Mouse (Mus musculus) limb, embryonic 14.5 days (tissue): ENCODE results near the gene Pea15a. TPM values are rescaled to one million over a fixed set of nuclear protein-coding genes. Genes with fewer than 3 reads are reported as not detected.

Experiments used
- ATAC-seq: fragments of 200-750 bp; cut with Nextera tagmentation; 2 replicates; pipeline ENCODE4 v1.8.0; 2017; ENCODE audit warnings: low read depth, moderate number of reproducible peaks, moderate TSS enrichment; ENCODE audit not compliant: low FRiP score
- DNase-seq: peaks from one replicate; pipeline ENCODE4 v3.0.0-alpha.2; 2015; ENCODE audit warnings: low spot score
- H3K27ac ChIP-seq: fragments of 300-500 bp; sonication (generic); replicated peaks from 2 replicates; pipeline ENCODE4 v1.5.1; 2014; ENCODE audit warnings: low read depth, mild to moderate bottlenecking, low read length, moderate library complexity, mixed read lengths
- H3K27me3 ChIP-seq: fragments of 300-500 bp; sonication (generic); 2 replicates; pipeline ENCODE4 v1.6.1; 2014; ENCODE audit warnings: low read length, mixed read lengths; ENCODE audit not compliant: control insufficient read depth, insufficient read depth
- H3K36me3 ChIP-seq: fragments of 300-500 bp; sonication (generic); 2 replicates; pipeline ENCODE4 v1.6.1; 2014; ENCODE audit warnings: mild to moderate bottlenecking, low read length, moderate library complexity, mixed read lengths; ENCODE audit not compliant: control insufficient read depth, insufficient read depth
- H3K4me1 ChIP-seq: fragments of 300-500 bp; sonication (generic); 2 replicates; pipeline ENCODE4 v1.6.1; 2014; ENCODE audit warnings: antibody characterized with exemption, low read length, mixed read lengths; ENCODE audit not compliant: control insufficient read depth, insufficient read depth
- H3K4me2 ChIP-seq: fragments of 300-500 bp; sonication (generic); replicated peaks from 2 replicates; pipeline ENCODE4 v1.6.1; 2014; ENCODE audit warnings: low read depth, mild to moderate bottlenecking, low read length, moderate library complexity; ENCODE audit not compliant: severe bottlenecking
- H3K4me3 ChIP-seq: fragments of 300-500 bp; sonication (generic); replicated peaks from 2 replicates; pipeline ENCODE4 v1.5.1; 2014; ENCODE audit warnings: low read length
- H3K9ac ChIP-seq: fragments of 300-500 bp; sonication (generic); 2 replicates; pipeline ENCODE4 v1.6.1; 2014; ENCODE audit warnings: mild to moderate bottlenecking, low read depth, low read length, moderate library complexity; ENCODE audit not compliant: severe bottlenecking
- H3K9me3 ChIP-seq: fragments of 300-500 bp; sonication (generic); 2 replicates; pipeline ENCODE4 v1.6.1; 2016; ENCODE audit warnings: low read length; ENCODE audit not compliant: control insufficient read depth
- POLR2A ChIP-seq: fragments of 200-500 bp; IDR thresholded peaks from 2 replicates; pipeline ENCODE4 v1.8.0; 2012; ENCODE audit warnings: inconsistent platforms, mild to moderate bottlenecking, moderate library complexity, borderline replicate concordance; ENCODE audit not compliant: insufficient read depth, insufficient read length; ENCODE audit errors: extremely low read depth
- WGBS: fragments of 180-500 bp; shearing (Covaris S2); extraction: QIAGEN DNeasy Blood & Tissue Kit; methylation state at CpG from one replicate; pipeline ENCODE4 v1.1.7; 2014; 5-methylcytosine and 5-hydroxymethylcytosine counted together
- polyA plus RNA-seq, 2 experiments: library from polyadenylated mRNA; depleted of rRNA in 1 of 2; stranded (reverse) in 1 of 2; unstranded in 1 of 2; fragments of >200 nt; fragmentation: Nextera tagmentation in 1 of 2; extraction: Ambion mirVana in 1 of 2; gene quantifications; 2 replicates each; pipeline versions ENCODE4 v1.2.1 to v1.2.3; 2012 to 2014

The Pea15a gene
- polyA plus RNA-seq, 2 experiments = 108 to 122 TPM

DNA sequence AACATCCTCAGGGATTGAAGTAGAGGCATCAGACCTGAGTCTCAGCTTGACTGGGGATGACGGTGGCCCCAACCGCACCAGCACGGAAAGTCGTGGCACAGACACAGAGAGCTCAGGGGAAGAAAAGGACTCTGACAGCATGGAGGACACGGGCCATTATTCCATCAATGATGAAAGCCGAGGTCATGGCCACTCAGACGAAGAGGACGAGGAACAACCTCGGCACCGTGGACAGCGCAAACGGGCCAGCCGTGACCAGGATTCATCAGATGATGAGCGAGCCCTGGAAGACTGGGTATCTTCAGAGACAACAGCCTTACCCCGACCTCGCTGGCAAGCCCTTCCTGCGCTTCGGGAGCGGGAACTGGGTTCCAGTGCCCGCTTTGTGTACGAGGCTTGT is 34.2 kb downstream of the Pea15a start:
- H3K9me3 ChIP-seq = no peaks in the 10 kb centered on the region
- DNase-seq (no peak), ATAC-seq (no peak)
- WGBS = 94% methylated on average over 21 of the region's 21 CpGs
- H3K4me3 ChIP-seq = no peak overlapping the region
- no peak overlapping the region for H3K4me2 ChIP-seq
- H3K27me3 ChIP-seq = no peaks in the 10 kb centered on the region
- TF ChIP-seq POLR2A = no peak
- no peak overlapping the region for H3K9ac ChIP-seq
- no peak overlapping the region for H3K27ac ChIP-seq
- H3K36me3 ChIP-seq = peaks cover 90% of the 10 kb centered on the region
- H3K4me1 ChIP-seq = no peaks in the 10 kb centered on the region

DNA sequence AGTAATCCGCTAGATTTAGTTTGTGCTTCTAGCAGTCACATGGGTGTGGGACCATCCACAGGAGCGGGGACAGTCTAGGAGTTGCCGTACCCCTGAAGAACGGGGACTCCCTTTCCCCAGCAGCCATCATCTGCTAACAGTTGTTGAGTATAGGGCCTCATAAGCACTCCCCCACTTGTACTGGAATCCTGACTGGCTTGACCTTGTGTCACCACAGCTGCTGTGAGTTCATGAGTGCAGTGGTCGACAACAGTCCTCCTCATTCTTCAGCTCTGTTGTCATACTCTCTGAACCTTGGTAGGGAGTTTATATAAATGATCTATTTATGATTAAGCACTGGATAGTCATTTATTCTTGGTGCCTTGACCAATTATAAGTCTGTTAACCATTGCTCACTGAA is 36.8 kb downstream of the Pea15a start:
- Histone ChIP-seq H3K9ac (no peak overlapping the region), H3K4me1 (no peaks in the 10 kb centered on the region), H3K4me2 (no peak overlapping the region), H3K27me3 (no peaks in the 10 kb centered on the region), H3K4me3 (no peak overlapping the region), H3K9me3 (no peaks in the 10 kb centered on the region), H3K36me3 (peaks cover 95% of the 10 kb centered on the region), H3K27ac (no peak overlapping the region)
- no peak for TF ChIP-seq POLR2A
- ATAC-seq (no peak), DNase-seq (no peak)
- 90% methylated on average over 5 of the region's 5 CpGs for WGBS

DNA sequence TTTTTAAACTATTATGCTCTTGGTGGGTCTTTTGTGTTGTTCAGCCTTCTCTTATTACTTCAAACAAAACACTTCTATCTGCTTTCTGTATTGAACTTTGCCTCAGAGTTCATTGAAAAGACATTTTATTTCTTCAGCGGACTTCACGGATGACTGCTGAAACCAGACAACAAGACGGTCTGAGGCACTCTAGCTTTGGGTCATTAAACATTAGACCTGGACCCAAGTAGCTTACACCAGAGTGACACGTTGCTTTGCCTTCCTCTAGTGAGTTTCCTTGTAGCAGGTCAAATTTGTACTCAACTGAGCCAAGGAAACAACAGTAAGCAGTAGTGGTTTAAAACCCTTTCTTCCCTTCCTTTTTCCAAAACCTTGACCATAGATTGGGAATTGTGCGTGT is 38.7 kb downstream of the Pea15a start:
- Histone ChIP-seq H3K4me3 (no peak overlapping the region), H3K27ac (no peak overlapping the region), H3K9me3 (no peaks in the 10 kb centered on the region), H3K27me3 (no peaks in the 10 kb centered on the region), H3K9ac (no peak overlapping the region), H3K36me3 (peaks cover 77% of the 10 kb centered on the region), H3K4me1 (no peaks in the 10 kb centered on the region), H3K4me2 (no peak overlapping the region)
- WGBS = 92% methylated on average over 5 of the region's 5 CpGs
- no peak for DNase-seq
- TF ChIP-seq POLR2A = no peak
- no peak for ATAC-seq

DNA sequence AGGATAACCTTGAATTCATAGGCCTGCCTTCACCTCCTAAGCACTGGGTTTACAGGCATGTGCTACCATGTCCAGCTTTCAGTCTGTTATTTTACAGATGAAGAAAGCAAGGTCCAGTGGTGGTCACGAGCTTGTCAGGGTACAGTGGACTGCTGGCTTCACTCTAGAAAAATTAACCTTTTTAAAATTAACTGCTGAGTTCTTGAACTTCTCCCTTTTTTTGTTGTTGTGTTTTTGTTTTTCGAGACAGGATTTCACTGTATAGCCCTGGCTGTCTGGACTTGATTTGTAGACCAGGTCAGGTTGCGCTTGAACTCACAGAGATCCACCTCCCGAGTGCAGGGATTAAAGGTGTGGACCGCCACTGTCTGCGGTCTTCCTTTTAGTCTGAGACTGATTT is 43.6 kb downstream of the Pea15a start:
- ATAC-seq (no peak), DNase-seq (no peak)
- Histone ChIP-seq H3K36me3 (peaks cover 32% of the 10 kb centered on the region), H3K9ac (no peak overlapping the region), H3K27me3 (no peaks in the 10 kb centered on the region), H3K27ac (no peak overlapping the region), H3K4me3 (no peak overlapping the region), H3K4me1 (no peaks in the 10 kb centered on the region), H3K9me3 (no peaks in the 10 kb centered on the region), H3K4me2 (no peak overlapping the region)
- WGBS = 79% methylated on average over 6 of the region's 6 CpGs
- TF ChIP-seq POLR2A = no peak

DNA sequence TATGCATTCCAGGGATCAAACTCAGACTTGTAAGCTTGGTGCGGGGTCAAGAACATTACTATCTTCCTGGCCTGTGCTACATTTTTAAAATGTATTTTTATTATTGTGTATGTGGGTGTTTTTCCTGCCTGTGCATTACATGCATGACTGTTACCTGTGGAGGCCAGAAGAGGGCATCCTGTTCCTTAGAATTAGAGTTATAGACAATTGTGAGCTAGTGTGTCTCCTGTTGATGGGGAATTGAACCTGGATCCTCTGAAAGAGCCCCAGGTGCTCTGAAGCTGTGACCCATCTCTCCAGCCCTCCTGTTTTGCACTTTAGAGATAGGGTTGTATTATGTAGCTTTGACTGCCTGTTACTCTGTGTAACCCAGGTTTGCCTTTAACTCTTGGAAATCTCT is 44.6 kb downstream of the Pea15a start:
- no peaks in the 10 kb centered on the region for H3K27me3 ChIP-seq
- peaks cover 23% of the 10 kb centered on the region for H3K36me3 ChIP-seq
- no peak overlapping the region for H3K4me2 ChIP-seq
- no peak for TF ChIP-seq POLR2A
- H3K27ac ChIP-seq = no peak overlapping the region
- no peaks in the 10 kb centered on the region for H3K9me3 ChIP-seq
- WGBS = 95% methylated on average over 1 of the region's 1 CpGs
- H3K4me3 ChIP-seq = no peak overlapping the region
- DNase-seq = peak; percentile 30
- no peak for ATAC-seq
- no peaks in the 10 kb centered on the region for H3K4me1 ChIP-seq
- H3K9ac ChIP-seq = no peak overlapping the region

DNA sequence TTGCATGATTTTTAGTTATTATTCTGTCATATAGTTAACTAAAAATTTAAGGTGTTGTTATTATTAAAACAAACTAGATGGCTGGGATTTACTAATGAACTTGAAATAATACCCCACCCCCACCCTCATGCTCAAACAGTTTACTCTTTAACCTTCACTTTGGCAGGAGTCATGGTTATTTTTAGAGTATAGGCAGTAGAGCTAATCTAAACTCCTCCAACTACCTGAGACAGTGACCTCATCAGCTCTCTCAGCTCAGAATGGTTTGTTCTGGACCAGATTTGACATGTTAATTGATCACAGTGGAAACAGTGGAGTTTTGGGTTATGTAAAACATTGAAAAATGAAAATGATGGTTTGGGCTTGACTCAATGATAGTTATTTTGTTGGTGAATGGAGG is 46.1 kb downstream of the Pea15a start:
- no peaks in the 10 kb centered on the region for H3K4me1 ChIP-seq
- H3K36me3 ChIP-seq = peaks cover 21% of the 10 kb centered on the region
- no peak overlapping the region for H3K4me3 ChIP-seq
- no peak overlapping the region for H3K27ac ChIP-seq
- H3K9ac ChIP-seq = no peak overlapping the region
- H3K27me3 ChIP-seq = no peaks in the 10 kb centered on the region
- TF ChIP-seq POLR2A = no peak
- ATAC-seq (no peak), DNase-seq (no peak)
- no peaks in the 10 kb centered on the region for H3K9me3 ChIP-seq
- no peak overlapping the region for H3K4me2 ChIP-seq
